Mouse (Mus musculus): ENCODE measurements around the gene Mmp15.

DNA sequence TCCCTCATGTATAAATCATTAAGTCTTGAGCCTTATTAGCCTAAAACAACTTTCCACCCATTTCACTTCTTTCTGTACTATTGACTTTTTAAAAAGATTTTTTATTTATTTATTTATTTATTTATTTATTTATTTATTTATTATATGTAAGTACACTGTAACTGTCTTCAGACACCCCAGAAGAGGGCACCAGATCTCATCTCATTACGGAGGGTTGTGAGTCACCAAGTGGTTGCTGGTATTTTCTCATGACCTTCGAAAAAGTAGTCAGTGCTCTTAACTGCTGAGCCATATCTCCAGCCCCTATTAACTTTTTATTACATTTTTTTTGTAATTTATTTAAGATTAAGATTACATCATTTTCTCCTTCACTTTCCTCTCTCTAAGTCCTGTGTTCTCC is 37.4 kb upstream of the Mmp15 start:
- TF ChIP-seq CTCF (IDR thresholded peaks at IDR 0.05; ENCODE audit: insufficient read depth, low read length) (no peak), POLR2A (IDR thresholded peaks at IDR 0.05; ENCODE audit: borderline replicate concordance, extremely low read depth, low read depth, low read length) (no peak)
